Mouse (Mus musculus) hematopoietic stem cell, adult 5-6 weeks (primary cell): ENCODE data around the gene Llph. TPM values are rescaled to one million over a fixed set of nuclear protein-coding genes. Genes with fewer than 3 reads are reported as not detected.

Source experiments
- ATAC-seq, 2 experiments: fragments of 125-278 bp in 1 of 2; replicated peaks in 1 of 2; 2 replicates each; pipeline ENCODE4 v1.8.0; 2016 to 2017; ENCODE audit warnings: inconsistent platforms in 2 of 2, mild to moderate bottlenecking in 2 of 2, moderate number of reproducible peaks in 2 of 2, low read depth in 1 of 2, moderate TSS enrichment in 1 of 2; ENCODE audit not compliant: low FRiP score in 2 of 2, poor library complexity in 2 of 2, severe bottlenecking in 2 of 2, insufficient read depth in 1 of 2, low TSS enrichment in 1 of 2
- total RNA-seq: library from RNA; stranded (forward); fragments of 172-1452, 232-1000 nt; gene quantifications from 2 replicates; pipeline ENCODE4 v1.2.3, GENCODE M21; 2017

Gene Llph
- total RNA-seq, 1 experiment from 2014 or later = 82.9 TPM

DNA sequence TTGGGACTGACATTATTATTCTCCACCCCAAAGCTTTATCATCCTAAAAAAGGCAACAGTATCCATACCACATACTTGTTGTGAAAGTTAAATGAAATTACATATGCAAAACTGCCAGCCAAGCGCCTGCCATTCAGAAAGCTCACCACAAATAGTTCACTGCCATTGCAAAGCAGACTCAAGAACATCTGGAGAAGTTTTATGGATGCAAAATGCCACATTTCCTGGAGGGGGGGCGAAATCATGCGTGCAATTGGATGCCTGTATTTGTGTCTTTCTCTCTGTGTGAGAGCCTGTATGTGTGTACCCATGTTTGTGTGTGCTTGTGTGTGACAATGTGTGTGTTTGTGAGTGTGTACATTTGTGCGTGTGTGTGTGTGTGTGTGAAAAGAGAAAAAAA is 24.9 kb downstream of the Llph start:
- no peak for ATAC-seq

DNA sequence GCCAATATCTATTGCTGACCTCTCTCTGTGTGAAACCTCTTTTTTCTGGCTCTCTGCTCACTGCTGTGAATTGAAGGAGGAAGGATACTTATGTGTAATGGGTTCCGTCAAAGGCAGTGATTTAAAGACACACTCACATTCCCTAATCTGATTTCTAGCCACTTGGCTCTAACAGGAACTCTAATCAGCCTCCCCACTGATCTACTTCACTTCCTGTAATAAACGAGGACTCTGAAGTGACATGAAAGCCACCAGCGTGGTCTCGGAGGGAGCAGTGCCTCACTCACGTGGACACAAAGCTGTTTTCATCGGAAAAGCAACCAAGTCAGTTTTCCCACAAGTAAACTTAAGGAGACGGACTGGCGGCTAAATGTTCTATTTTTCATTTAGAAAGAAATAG is 25.9 kb downstream of the Llph start:
- peak in 1 of 2 experiments; percentile 43; a peak in 1 of 4 replicates for ATAC-seq

DNA sequence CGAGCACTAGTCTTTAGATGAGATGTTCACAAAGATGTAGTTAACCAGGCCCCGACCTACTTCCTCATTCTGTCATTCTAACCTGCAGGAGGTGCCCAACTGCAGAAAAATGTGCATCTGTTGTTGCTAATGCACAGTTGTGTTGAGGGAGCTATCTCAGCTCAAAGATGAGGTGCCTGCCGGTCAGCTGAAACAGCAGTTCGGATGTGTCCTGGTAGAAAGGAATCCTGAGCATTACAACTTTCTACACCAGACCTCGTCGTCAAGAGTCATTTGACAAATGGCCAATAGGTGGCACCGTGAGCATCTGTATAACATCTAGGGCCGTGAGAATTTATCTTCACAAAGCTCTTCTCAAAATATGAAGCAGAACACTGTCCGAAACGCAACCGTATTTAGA is 30.4 kb downstream of the Llph start:
- ATAC-seq = peak; percentile 68 to 72; a peak in 3 of 4 replicates

DNA sequence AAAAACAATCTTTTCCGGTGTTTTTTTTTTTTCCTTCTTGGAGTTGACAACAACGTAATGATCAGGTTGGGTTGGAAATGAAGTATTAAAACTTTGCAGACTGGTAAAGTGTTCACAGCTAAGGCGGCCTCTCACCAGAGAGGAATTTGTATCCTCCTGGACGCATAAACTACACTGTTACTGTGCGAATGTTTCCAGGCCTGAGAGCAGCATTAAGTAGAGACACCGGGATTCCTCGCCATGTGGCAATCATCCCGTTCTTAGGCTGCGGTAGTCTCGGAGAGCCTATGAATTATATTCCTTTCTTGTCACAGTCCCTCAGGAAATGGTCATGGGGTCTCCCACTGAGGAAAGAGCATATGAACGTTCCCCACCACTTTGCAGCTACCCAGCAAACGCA is 40.9 kb downstream of the Llph start:
- no peak for ATAC-seq

DNA sequence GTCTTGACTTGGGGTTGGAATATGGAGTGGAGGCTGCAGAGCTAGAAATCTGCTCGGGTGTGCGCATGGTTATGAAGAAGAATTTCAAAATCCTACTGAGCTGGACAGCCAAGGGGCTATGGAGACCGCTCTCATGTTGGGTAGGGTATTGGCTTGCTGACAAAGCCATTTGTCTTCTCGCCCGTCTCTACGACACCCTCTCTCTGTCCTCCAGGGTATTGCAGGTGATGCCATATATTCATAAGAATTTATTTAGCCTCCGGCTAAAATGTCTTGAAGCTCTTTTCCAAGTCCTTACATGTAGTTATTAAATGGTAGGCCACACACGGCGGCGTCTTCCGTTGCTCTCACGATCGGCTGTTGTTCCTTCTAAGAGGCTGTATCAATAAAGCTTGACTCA is 43.1 kb downstream of the Llph start:
- no peak for ATAC-seq

DNA sequence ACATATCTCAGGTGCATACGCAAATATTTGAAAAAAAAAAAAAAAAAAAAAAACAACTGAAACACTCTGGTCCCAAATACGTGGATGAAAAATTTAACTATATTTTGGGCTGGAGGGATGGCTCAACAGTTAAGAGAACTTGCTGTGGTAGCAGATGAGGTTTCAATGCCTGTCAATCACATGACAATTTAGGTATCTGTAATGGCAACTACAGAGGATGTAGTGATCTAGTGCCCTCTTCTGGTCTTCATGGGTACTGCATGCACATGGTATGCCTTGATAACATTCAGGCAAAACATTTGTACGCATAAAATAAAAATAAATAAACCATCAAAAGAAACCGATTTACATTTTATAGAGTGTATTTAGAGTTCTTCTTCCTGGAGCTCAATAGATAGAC is 43.9 kb downstream of the Llph start:
- ATAC-seq = peak; percentile 46 to 73; a peak in 1 of 4 replicates

DNA sequence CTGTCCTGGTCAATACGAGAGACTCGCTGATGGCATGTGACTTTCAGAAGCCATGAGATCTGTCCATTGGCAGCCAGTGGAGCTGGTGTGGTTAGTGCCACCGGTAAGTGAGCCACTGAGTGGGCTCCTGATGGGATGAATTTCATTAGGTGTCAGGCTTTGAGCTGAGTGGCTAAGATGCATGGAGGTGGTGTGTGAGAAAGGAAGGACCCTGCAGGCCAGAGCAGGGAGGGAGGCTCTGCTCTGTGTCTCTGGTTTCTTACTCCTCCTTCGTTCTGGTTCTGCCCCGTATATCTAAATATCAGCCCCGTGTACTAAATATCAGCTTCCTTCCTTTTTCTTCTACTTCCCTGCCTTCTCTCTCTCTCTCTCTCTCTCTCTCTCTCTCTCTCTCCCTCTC is 44.4 kb downstream of the Llph start:
- peak; percentile 19 to 31; a peak in 1 of 4 replicates for ATAC-seq

DNA sequence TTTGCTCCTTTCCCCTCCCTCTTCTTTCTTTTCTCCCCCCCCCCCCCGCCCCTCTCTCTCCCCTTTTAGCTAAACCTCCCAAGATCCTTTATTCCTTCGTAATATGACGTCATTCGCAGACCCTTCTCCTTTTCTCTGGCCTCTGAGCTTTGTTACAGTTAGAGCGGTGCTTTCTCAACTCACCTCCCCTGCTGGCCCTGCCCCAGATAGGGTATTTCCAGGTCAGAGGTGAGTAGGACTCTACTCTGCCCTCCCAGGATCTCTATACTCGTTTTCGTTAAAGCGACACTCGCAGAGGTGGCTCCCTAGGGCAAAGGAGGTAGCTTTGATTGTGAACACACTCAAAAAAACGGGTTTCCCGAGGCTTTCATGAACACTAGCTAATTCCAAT is 45.0 kb downstream of the Llph start:
- peak; percentile 1 to 14; a peak in 2 of 4 replicates for ATAC-seq

DNA sequence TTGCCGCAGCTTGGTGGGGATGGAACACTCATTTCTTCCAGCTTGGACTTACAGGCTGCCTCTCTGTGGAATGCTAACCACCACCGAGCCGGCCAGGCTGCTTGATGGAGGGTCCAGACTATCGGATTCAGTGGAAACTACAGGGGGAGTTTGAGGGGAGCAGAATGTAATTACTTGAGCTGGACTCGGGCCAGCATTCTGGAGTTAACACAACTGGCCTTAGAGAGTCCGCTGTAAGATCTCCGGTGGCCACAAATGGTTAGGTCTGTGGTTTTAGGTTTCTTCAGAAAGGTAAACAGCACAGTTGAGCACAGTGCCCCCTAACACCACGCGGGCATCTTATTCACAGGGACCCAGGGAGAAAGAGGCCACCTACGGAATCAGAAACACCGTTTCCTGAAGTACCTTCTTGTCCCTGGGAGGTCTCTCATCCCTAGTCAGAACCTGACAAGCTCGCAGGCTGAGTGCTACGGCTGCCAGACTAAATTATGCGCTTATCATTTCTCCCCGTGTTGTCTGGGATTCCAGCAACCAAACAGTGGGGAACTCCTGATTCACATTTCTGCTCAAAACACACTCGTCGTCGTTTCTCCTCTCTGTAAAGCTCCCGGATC is 45.5 kb downstream of the Llph start:
- peak; percentile 18 to 19; a peak in 2 of 4 replicates for ATAC-seq

DNA sequence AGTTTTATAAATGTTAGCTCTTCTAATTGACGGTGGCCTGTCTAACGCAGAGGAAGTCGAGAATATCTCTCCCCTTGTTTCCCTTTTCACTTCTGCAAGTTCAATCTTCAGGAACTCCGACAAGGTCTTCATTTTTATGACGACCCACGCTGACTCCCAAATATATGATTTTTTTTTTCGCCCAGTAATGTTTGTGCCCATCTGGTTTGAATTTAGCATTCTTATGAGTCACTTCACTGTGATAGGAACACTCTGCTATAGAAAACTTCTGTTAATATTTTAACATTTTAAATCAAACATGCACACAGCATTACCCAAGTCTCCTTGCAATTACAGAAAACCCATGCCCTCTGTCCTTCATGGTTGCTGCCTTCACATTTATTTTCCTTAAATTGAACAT is 46.5 kb downstream of the Llph start:
- no peak for ATAC-seq

DNA sequence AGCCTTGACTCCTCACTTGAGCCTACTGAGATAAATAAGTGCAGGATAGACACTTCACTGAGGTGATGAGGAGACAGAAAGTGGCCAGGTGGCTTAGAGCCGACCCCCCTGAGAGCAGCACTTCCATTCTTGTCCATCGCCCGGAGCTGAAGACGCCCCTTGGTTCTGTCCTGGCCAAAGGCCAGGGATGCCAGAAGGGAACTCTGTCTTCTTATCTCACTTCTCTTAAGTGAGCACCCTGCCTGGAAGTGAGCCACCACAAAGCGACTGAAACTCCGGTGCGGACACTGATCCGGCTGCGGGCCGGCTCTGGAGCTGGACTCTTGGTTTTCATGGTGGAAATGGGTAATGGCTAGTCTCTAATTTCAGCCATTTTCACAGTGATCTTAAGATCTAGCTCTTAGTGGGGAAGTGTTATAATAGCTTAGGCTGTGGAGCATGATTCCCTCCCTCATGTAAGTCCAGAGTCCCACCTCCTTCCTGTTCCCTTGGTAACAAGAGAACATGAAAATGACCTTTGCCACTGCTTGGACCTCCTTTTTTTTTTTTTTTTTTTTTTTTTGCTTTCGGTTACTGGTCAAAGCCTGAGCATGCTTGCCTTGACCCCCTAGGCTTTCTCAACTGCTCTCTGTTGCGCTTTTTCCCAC is 52.7 kb downstream of the Llph start:
- ATAC-seq = no peak

DNA sequence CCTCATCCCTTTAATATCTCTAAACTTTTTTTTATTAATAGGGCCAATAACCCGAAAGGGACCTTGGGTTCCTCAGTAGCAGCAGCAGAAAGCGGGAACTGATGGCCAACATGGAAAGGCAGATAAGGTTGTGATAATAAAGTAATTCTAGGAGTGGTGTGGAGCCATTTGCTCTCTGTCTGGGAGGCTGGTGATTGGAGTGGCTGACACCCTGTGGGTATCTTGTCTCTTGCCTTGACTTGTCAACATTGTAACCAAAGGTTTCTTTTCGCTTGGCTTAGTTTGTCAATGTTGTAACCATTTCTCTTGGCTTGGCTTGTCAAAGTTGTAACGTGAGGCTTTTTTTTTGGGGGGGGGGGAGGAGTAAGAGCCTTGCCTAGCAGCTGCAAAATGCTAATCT is 53.5 kb downstream of the Llph start:
- no peak for ATAC-seq

DNA sequence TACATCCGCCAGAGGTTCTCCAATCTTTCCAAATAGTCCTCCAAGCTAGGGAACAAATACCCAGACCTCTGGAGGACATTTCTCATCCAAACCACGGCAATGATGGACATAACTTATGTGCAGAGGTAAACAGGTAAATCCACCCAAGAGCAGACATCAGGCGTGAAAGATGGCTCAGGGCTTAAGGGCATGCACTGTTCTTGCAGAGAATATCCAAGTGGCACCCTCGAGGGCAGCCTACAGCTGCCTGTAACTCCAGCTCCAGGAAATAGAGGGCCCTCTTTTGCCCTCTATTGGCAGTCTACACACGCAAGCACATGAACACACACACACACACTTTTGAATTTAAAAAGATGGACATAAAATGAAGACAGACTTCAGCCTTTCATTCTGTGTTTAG is 54.8 kb downstream of the Llph start:
- no peak for ATAC-seq

Other genes starting within 250 kb of the Llph start
- 26.8 and 31.9 TPM in 2 replicates for gene Helb, start 114.1 kb upstream of the Llph start, total RNA-seq
- 84.9 and 109 TPM in 2 replicates for gene Tmbim4, start 25.5 kb upstream of the Llph start, total RNA-seq
- gene Irak3, start 24.9 kb upstream of the Llph start, total RNA-seq = 17.7 and 19.2 TPM in 2 replicates
- gene Hmga2, start 249.4 kb downstream of the Llph start, total RNA-seq = 3.4 and 10.8 TPM in 2 replicates